Mouse (Mus musculus): ENCODE data around the gene Defb19. TPM values are rescaled to one million over a fixed set of nuclear protein-coding genes. Genes with fewer than 3 reads are reported as not detected.

The Defb19 gene
- polyA plus RNA-seq (2014; fragmentation: Nextera tagmentation; extraction: Ambion mirVana): not detected in 2 replicates

- 72% methylated on average over 7 of the region's 7 CpGs for WGBS
- Histone ChIP-seq H3K4me3 (replicated peaks; ENCODE audit: low read length) (no peak within 1 kb of the TSS), H3K9ac (no peak within 1 kb of the TSS), H3K36me3 (replicated peaks; ENCODE audit: control insufficient read depth, insufficient read depth) (no peaks in the 10 kb centered on the region), H3K4me1 (replicated peaks; ENCODE audit: control insufficient read depth, insufficient read depth, low read length) (no peaks in the 10 kb centered on the region), H3K27ac (no peak within 1 kb of the TSS), H3K27me3 (ENCODE audit: control insufficient read depth, insufficient read depth, low read length) (no peaks in the 10 kb centered on the region), H3K9me3 (ENCODE audit: control insufficient read depth, low read length) (no peaks in the 10 kb centered on the region), H3K4me2 (replicated peaks) (no peak within 1 kb of the TSS)
- no peak for ATAC-seq (ENCODE audit: low FRiP score)
- DNase-seq (ENCODE audit: low spot score): no peak
Observed at GRCm38 (mm10) chr2:152580107-152580506, at the start of gene Defb19. Gene Defb19 (minus strand): TSS chr2:152580312.

- 87% methylated on average over 6 of the region's 6 CpGs for WGBS
- no peaks in the 10 kb centered on the region for H3K36me3 ChIP-seq (replicated peaks; ENCODE audit: control insufficient read depth, insufficient read depth)
- ATAC-seq (ENCODE audit: low FRiP score) (no peak), DNase-seq (ENCODE audit: low spot score) (no peak)
- peaks cover 4% of the 10 kb centered on the region for H3K4me1 ChIP-seq (replicated peaks; ENCODE audit: control insufficient read depth, insufficient read depth, low read length)
- no peak overlapping the region for H3K9ac ChIP-seq
- H3K27ac ChIP-seq: no peak overlapping the region
- H3K4me2 ChIP-seq (replicated peaks): no peak overlapping the region
- peaks cover 34% of the 10 kb centered on the region for H3K27me3 ChIP-seq (ENCODE audit: control insufficient read depth, insufficient read depth, low read length)
- no peaks in the 10 kb centered on the region for H3K9me3 ChIP-seq (ENCODE audit: control insufficient read depth, low read length)
- H3K4me3 ChIP-seq (replicated peaks; ENCODE audit: low read length): no peak overlapping the region
Observed at GRCm38 (mm10) chr2:152629904-152630303, 49.8 kb upstream of the Defb19 start.

- H3K9me3 ChIP-seq (ENCODE audit: control insufficient read depth, low read length): no peaks in the 10 kb centered on the region
- no peak overlapping the region for H3K4me2 ChIP-seq (replicated peaks)
- WGBS: 58% methylated on average over 3 of the region's 3 CpGs
- peaks cover 4% of the 10 kb centered on the region for H3K4me1 ChIP-seq (replicated peaks; ENCODE audit: control insufficient read depth, insufficient read depth, low read length)
- ATAC-seq (ENCODE audit: low FRiP score) (no peak), DNase-seq (ENCODE audit: low spot score) (no peak)
- H3K27ac ChIP-seq: no peak overlapping the region
- no peak overlapping the region for H3K4me3 ChIP-seq (replicated peaks; ENCODE audit: low read length)
- no peak overlapping the region for H3K9ac ChIP-seq
- peaks cover 34% of the 10 kb centered on the region for H3K27me3 ChIP-seq (ENCODE audit: control insufficient read depth, insufficient read depth, low read length)
- no peaks in the 10 kb centered on the region for H3K36me3 ChIP-seq (replicated peaks; ENCODE audit: control insufficient read depth, insufficient read depth)
Observed at GRCm38 (mm10) chr2:152629239-152629638, 49.1 kb upstream of the Defb19 start.

GRCm38 (mm10) chr2:152628066-152628465, 48.0 kb upstream of the Defb19 start:
- Histone ChIP-seq H3K36me3 (replicated peaks; ENCODE audit: control insufficient read depth, insufficient read depth) (no peaks in the 10 kb centered on the region), H3K9me3 (ENCODE audit: control insufficient read depth, low read length) (no peaks in the 10 kb centered on the region), H3K4me1 (replicated peaks; ENCODE audit: control insufficient read depth, insufficient read depth, low read length) (peaks cover 4% of the 10 kb centered on the region), H3K4me2 (replicated peaks) (no peak overlapping the region), H3K27ac (no peak overlapping the region), H3K4me3 (replicated peaks; ENCODE audit: low read length) (no peak overlapping the region), H3K27me3 (ENCODE audit: control insufficient read depth, insufficient read depth, low read length) (peaks cover 34% of the 10 kb centered on the region), H3K9ac (no peak overlapping the region)
- 40% methylated on average over 17 of the region's 17 CpGs for WGBS
- no peak for ATAC-seq (ENCODE audit: low FRiP score)
- DNase-seq (ENCODE audit: low spot score): no peak

- Histone ChIP-seq H3K4me3 (replicated peaks; ENCODE audit: low read length) (peak within 1 kb of the TSS; percentile 16), H3K4me1 (replicated peaks; ENCODE audit: control insufficient read depth, insufficient read depth, low read length) (peaks cover 4% of the 10 kb centered on the region), H3K27ac (no peak within 1 kb of the TSS), H3K27me3 (ENCODE audit: control insufficient read depth, insufficient read depth, low read length) (peaks cover 34% of the 10 kb centered on the region), H3K9ac (no peak within 1 kb of the TSS), H3K36me3 (replicated peaks; ENCODE audit: control insufficient read depth, insufficient read depth) (no peaks in the 10 kb centered on the region), H3K4me2 (replicated peaks) (peak within 1 kb of the TSS; percentile 51), H3K9me3 (ENCODE audit: control insufficient read depth, low read length) (no peaks in the 10 kb centered on the region)
- ATAC-seq (ENCODE audit: low FRiP score) (no peak), DNase-seq (ENCODE audit: low spot score) (no peak)
- 2% methylated on average over 57 of the region's 59 CpGs for WGBS
Observed at GRCm38 (mm10) chr2:152626774-152627591, 46.9 kb upstream of the Defb19 start, which contains the start of gene Rem1. Gene Rem1 (plus strand): TSS chr2:152626951.

GRCm38 (mm10) chr2:152625256-152625655, 45.1 kb upstream of the Defb19 start:
- DNase-seq (ENCODE audit: low spot score) (no peak), ATAC-seq (ENCODE audit: low FRiP score) (no peak)
- 0% methylated on average over 1 of the region's 1 CpGs for WGBS
- Histone ChIP-seq H3K27ac (no peak overlapping the region), H3K9me3 (ENCODE audit: control insufficient read depth, low read length) (no peaks in the 10 kb centered on the region), H3K36me3 (replicated peaks; ENCODE audit: control insufficient read depth, insufficient read depth) (no peaks in the 10 kb centered on the region), H3K4me1 (replicated peaks; ENCODE audit: control insufficient read depth, insufficient read depth, low read length) (peaks cover 4% of the 10 kb centered on the region), H3K27me3 (ENCODE audit: control insufficient read depth, insufficient read depth, low read length) (peaks cover 34% of the 10 kb centered on the region), H3K9ac (no peak overlapping the region), H3K4me2 (replicated peaks) (no peak overlapping the region), H3K4me3 (replicated peaks; ENCODE audit: low read length) (no peak overlapping the region)

GRCm38 (mm10) chr2:152624566-152624965, 44.5 kb upstream of the Defb19 start:
- peaks cover 34% of the 10 kb centered on the region for H3K27me3 ChIP-seq (ENCODE audit: control insufficient read depth, insufficient read depth, low read length)

GRCm38 (mm10) chr2:152622953-152623352, 42.8 kb upstream of the Defb19 start, which contains the start of gene Defb25:
Gene Defb25 (minus strand): TSS chr2:152623053.
- H3K9ac ChIP-seq: no peak within 1 kb of the TSS
- H3K4me1 ChIP-seq (replicated peaks; ENCODE audit: control insufficient read depth, insufficient read depth, low read length): peaks cover 4% of the 10 kb centered on the region
- whole genome bisulfite sequencing: 85% methylated on average over 7 of the region's 7 CpGs
- DNase-seq (ENCODE audit: low spot score) (no peak), ATAC-seq (ENCODE audit: low FRiP score) (no peak)
- H3K4me2 ChIP-seq (replicated peaks): no peak within 1 kb of the TSS
- no peaks in the 10 kb centered on the region for H3K9me3 ChIP-seq (ENCODE audit: control insufficient read depth, low read length)
- H3K27ac ChIP-seq: no peak within 1 kb of the TSS
- peaks cover 25% of the 10 kb centered on the region for H3K27me3 ChIP-seq (ENCODE audit: control insufficient read depth, insufficient read depth, low read length)
- no peaks in the 10 kb centered on the region for H3K36me3 ChIP-seq (replicated peaks; ENCODE audit: control insufficient read depth, insufficient read depth)
- H3K4me3 ChIP-seq (replicated peaks; ENCODE audit: low read length): no peak within 1 kb of the TSS

More at GRCm38 (mm10) chr2:152624566-152624965, 44.5 kb upstream of the Defb19 start:
- Histone ChIP-seq H3K4me3 (replicated peaks; ENCODE audit: low read length) (no peak overlapping the region), H3K27ac (no peak overlapping the region), H3K36me3 (replicated peaks; ENCODE audit: control insufficient read depth, insufficient read depth) (no peaks in the 10 kb centered on the region), H3K4me2 (replicated peaks) (no peak overlapping the region), H3K9ac (no peak overlapping the region), H3K4me1 (replicated peaks; ENCODE audit: control insufficient read depth, insufficient read depth, low read length) (peaks cover 4% of the 10 kb centered on the region), H3K9me3 (ENCODE audit: control insufficient read depth, low read length) (no peaks in the 10 kb centered on the region)
- ATAC-seq (ENCODE audit: low FRiP score) (no peak), DNase-seq (ENCODE audit: low spot score) (no peak)
- 83% methylated on average over 2 of the region's 2 CpGs for WGBS

GRCm38 (mm10) chr2:152622151-152622550, 42.0 kb upstream of the Defb19 start:
- Histone ChIP-seq H3K4me3 (replicated peaks; ENCODE audit: low read length) (no peak overlapping the region), H3K4me1 (replicated peaks; ENCODE audit: control insufficient read depth, insufficient read depth, low read length) (peaks cover 3% of the 10 kb centered on the region), H3K9me3 (ENCODE audit: control insufficient read depth, low read length) (no peaks in the 10 kb centered on the region), H3K27ac (no peak overlapping the region), H3K36me3 (replicated peaks; ENCODE audit: control insufficient read depth, insufficient read depth) (no peaks in the 10 kb centered on the region), H3K4me2 (replicated peaks) (no peak overlapping the region), H3K9ac (no peak overlapping the region), H3K27me3 (ENCODE audit: control insufficient read depth, insufficient read depth, low read length) (peaks cover 18% of the 10 kb centered on the region)
- ATAC-seq (ENCODE audit: low FRiP score) (no peak), DNase-seq (ENCODE audit: low spot score) (no peak)
- WGBS: 90% methylated on average over 13 of the region's 13 CpGs

Data from hindbrain, embryonic 14.5 days (tissue).